Mouse (Mus musculus): Measurements from ENCODE around the gene Irak2. TPM values are rescaled to one million over a fixed set of nuclear protein-coding genes. Genes with fewer than 3 reads are reported as not detected.

Irak2 gene
- total and polyA plus RNA-seq, 2 experiments from 2014 or later = 3.5 to 5.9 TPM

DNA sequence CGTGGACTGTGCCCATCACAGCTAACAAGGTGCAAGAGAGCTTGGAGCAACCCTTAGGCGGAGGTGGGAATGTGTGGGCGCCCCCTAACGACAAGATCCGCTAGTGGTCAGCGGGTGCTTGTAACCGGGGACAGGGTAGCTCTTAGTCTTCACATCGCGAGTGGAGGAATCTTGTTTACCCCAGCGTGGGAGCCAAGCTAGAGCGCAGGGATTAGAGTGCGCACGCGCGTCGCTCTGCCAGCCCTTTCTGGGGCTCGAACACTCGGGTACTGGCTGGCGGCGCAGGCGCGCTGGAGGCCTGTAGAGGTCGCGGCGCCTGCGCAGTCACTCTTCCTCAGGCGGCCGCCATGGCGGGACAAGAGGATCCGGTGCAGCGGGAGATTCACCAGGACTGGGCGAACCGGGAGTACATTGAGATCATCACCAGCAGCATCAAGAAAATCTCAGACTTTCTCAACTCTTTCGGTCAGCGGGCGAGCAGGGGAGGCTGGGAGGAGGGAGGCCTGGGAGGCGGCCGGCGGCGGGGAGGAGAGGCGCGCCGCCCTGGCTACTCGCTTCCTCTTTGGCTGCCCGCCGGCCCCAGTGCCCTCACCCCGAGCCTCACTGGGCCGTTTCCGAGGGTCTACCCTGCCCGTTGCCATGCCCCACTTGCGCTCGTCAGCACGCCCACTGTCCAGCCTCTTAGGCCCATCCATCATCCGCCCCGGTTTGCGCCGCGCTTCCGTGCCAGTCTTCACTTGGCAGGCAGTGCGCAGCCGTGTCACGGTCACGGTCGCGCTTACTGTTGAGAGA, 33.6 kb upstream of the Irak2 start, which contains the start of gene Brk1:
Brk1 (plus strand) TSS at position 341 of the 792 bp plus-strand sequence.
- DNase-seq = peak; percentile 96
- Histone ChIP-seq H3K9ac (peak within 1 kb of the TSS; percentile 82), H3K36me3 (ENCODE audit: insufficient read depth) (no peaks in the 10 kb centered on the region), H3K4me2 (ENCODE audit: low read depth) (peak within 1 kb of the TSS; percentile 67), H3K9me3 (ENCODE audit: low read length) (no peaks in the 10 kb centered on the region), H3K27me3 (ENCODE audit: insufficient read depth, low read length) (no peaks in the 10 kb centered on the region), H3K4me3 (ENCODE audit: low read depth, low read length) (peak within 1 kb of the TSS; percentile 87), H3K4me1 (ENCODE audit: insufficient read depth) (peaks cover 12% of the 10 kb centered on the region), H3K27ac (ENCODE audit: low read depth, low read length) (peak within 1 kb of the TSS; percentile 82)
- 1% methylated on average over 62 of the region's 65 CpGs for WGBS
- peak; percentile 96 for ATAC-seq
- TF ChIP-seq CTCF (IDR thresholded peaks at IDR 0.05; ENCODE audit: low read depth) = peak; percentile 64

DNA sequence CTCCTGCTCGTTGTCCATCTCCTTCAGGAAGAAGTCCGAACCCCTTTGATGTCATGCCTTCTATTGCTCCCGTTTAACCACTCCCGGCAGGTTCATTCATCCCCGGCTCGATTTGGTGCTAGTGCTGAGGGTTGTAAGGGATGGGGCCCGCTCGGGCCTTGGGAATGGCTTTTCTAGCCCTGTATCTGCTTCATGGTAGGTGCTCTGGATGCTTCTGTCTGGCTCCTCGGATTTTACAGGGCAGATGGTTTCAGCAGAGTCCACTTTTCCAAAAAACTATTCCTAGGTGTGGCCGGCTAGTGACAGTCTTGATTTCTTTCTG, 33.1 kb upstream of the Irak2 start:
- ATAC-seq (no peak), DNase-seq (peak; percentile 71)
- H3K9ac ChIP-seq = peak overlapping the region; percentile 82
- peak overlapping the region; percentile 82 for H3K27ac ChIP-seq (ENCODE audit: low read depth, low read length)
- H3K27me3 ChIP-seq (ENCODE audit: insufficient read depth, low read length) = no peaks in the 10 kb centered on the region
- no peak for TF ChIP-seq CTCF (IDR thresholded peaks at IDR 0.05; ENCODE audit: low read depth)
- peak overlapping the region; percentile 67 for H3K4me2 ChIP-seq (ENCODE audit: low read depth)
- 5% methylated on average over 10 of the region's 10 CpGs for WGBS
- H3K36me3 ChIP-seq (ENCODE audit: insufficient read depth) = no peaks in the 10 kb centered on the region
- H3K9me3 ChIP-seq (ENCODE audit: low read length) = no peaks in the 10 kb centered on the region
- peaks cover 12% of the 10 kb centered on the region for H3K4me1 ChIP-seq (ENCODE audit: insufficient read depth)
- H3K4me3 ChIP-seq (ENCODE audit: low read depth, low read length) = peak overlapping the region; percentile 87

DNA sequence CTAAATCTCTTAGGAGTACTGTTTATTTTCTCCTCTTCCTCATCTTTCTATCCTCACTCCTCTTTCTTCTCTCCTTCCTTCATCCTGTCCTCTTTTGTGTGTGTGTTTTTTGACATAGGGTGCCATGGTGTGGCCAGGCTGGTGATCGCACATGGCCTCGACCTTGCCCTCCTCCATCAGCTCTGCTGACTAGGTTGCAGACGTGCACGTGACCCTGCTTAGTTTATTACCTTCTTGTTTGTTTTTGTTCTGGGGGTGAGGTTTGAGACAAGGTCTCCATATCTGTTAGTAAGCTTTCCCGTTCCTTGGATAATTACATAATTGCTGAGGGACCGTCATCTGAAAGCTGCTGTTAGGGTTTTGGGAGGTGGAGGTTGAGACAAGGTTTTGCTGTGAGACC, 29.4 kb upstream of the Irak2 start:
- no peak overlapping the region for H3K4me2 ChIP-seq (ENCODE audit: low read depth)
- 83% methylated on average over 6 of the region's 6 CpGs for WGBS
- peaks cover 6% of the 10 kb centered on the region for H3K36me3 ChIP-seq (ENCODE audit: insufficient read depth)
- H3K4me1 ChIP-seq (ENCODE audit: insufficient read depth) = peaks cover 12% of the 10 kb centered on the region
- H3K9ac ChIP-seq = no peak overlapping the region
- TF ChIP-seq CTCF (IDR thresholded peaks at IDR 0.05; ENCODE audit: low read depth) = no peak
- H3K27ac ChIP-seq (ENCODE audit: low read depth, low read length) = no peak overlapping the region
- ATAC-seq = no peak
- no peaks in the 10 kb centered on the region for H3K9me3 ChIP-seq (ENCODE audit: low read length)
- no peak overlapping the region for H3K4me3 ChIP-seq (ENCODE audit: low read depth, low read length)
- no peaks in the 10 kb centered on the region for H3K27me3 ChIP-seq (ENCODE audit: insufficient read depth, low read length)
- no peak for DNase-seq

DNA sequence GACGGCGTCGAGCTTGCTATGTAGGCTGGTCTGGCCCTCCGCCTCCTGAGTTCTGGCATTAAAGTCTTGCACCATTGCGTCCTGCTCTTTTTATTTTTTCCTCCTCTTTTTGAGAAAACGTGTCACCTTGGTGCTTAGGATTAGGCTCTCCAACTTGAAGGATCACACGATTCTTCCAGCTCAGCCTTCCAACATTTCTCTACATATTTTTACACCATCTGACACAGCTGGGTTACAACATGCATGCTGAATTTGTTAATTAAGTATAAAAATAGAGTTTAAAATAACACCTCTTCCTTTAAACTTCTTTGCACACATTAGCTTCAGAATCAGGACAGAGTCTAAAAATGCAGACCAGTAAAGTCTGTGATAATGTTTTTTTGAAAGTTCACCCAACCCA, 29.0 kb upstream of the Irak2 start:
- no peaks in the 10 kb centered on the region for H3K9me3 ChIP-seq (ENCODE audit: low read length)
- H3K4me3 ChIP-seq (ENCODE audit: low read depth, low read length) = no peak overlapping the region
- 86% methylated on average over 7 of the region's 7 CpGs for WGBS
- H3K27me3 ChIP-seq (ENCODE audit: insufficient read depth, low read length) = no peaks in the 10 kb centered on the region
- no peak overlapping the region for H3K27ac ChIP-seq (ENCODE audit: low read depth, low read length)
- H3K9ac ChIP-seq = no peak overlapping the region
- ATAC-seq (no peak), DNase-seq (no peak)
- H3K4me2 ChIP-seq (ENCODE audit: low read depth) = no peak overlapping the region
- no peak for TF ChIP-seq CTCF (IDR thresholded peaks at IDR 0.05; ENCODE audit: low read depth)
- peaks cover 12% of the 10 kb centered on the region for H3K4me1 ChIP-seq (ENCODE audit: insufficient read depth)
- peaks cover 9% of the 10 kb centered on the region for H3K36me3 ChIP-seq (ENCODE audit: insufficient read depth)

DNA sequence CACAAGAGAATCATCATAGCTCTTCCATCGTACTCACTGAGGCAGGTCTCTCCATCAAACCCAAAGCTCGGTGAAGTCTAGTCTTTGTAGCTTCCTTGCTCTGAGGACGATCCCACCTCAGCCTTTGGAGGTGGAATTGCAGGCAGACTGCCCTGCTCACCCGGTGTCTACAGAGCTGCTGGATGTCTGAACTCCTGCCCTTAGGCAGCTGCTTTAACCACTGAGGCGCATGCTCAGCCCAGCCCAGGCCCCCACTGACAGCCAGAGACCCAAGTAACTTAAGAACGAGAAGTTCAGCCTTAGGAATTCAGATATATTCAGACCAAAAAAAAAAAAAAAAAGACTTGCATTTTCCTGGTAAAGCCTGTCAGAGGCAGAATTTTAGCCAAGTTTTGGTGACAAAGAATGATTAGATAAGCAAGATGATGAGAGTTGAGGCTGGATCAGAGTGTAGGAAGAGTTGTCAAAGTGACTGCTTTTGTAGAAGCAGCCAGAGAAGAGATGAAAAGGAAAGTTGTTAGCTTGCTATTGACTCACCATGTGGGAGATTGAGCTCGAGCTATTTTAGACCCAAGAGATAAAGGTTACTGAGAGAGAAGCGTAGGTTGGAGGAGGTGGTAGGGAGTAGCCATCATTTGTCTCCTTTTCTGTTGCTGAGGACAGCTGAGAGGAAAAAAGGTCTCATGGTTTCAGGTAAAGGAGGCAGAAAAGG, 25.9 kb upstream of the Irak2 start:
- no peaks in the 10 kb centered on the region for H3K4me1 ChIP-seq (ENCODE audit: insufficient read depth)
- H3K9ac ChIP-seq = no peak overlapping the region
- 88% methylated on average over 8 of the region's 8 CpGs for WGBS
- no peak overlapping the region for H3K4me2 ChIP-seq (ENCODE audit: low read depth)
- ATAC-seq (no peak), DNase-seq (no peak)
- H3K27ac ChIP-seq (ENCODE audit: low read depth, low read length) = no peak overlapping the region
- H3K36me3 ChIP-seq (ENCODE audit: insufficient read depth) = peaks cover 36% of the 10 kb centered on the region
- TF ChIP-seq CTCF (IDR thresholded peaks at IDR 0.05; ENCODE audit: low read depth) = no peak
- no peaks in the 10 kb centered on the region for H3K27me3 ChIP-seq (ENCODE audit: insufficient read depth, low read length)
- no peaks in the 10 kb centered on the region for H3K9me3 ChIP-seq (ENCODE audit: low read length)
- no peak overlapping the region for H3K4me3 ChIP-seq (ENCODE audit: low read depth, low read length)

DNA sequence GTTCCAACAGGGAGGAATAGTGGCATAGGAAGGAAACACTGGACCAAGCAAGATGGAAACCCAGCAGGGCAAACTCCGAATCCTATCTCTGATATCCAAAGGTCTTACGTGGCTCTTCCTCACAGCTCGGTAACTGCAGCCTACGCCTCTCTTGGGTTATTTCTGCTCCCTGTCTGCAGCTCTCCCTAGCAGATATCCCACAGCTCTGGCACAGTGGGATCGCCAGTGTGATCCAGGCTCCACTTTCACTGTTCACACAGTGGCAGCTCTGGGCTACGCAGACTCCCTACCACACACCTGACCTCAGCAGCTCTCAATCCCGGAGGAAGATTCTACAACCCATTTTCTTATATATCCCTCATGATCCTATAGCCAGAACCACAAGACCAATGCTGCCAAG, 24.1 kb upstream of the Irak2 start:
- Histone ChIP-seq H3K27ac (ENCODE audit: low read depth, low read length) (no peak overlapping the region), H3K4me3 (ENCODE audit: low read depth, low read length) (no peak overlapping the region), H3K4me2 (ENCODE audit: low read depth) (no peak overlapping the region), H3K9ac (no peak overlapping the region), H3K36me3 (ENCODE audit: insufficient read depth) (peaks cover 49% of the 10 kb centered on the region), H3K9me3 (ENCODE audit: low read length) (no peaks in the 10 kb centered on the region), H3K27me3 (ENCODE audit: insufficient read depth, low read length) (no peaks in the 10 kb centered on the region), H3K4me1 (ENCODE audit: insufficient read depth) (no peaks in the 10 kb centered on the region)
- TF ChIP-seq CTCF (IDR thresholded peaks at IDR 0.05; ENCODE audit: low read depth) = no peak
- ATAC-seq (no peak), DNase-seq (no peak)
- 99% methylated on average over 7 of the region's 7 CpGs for WGBS

DNA sequence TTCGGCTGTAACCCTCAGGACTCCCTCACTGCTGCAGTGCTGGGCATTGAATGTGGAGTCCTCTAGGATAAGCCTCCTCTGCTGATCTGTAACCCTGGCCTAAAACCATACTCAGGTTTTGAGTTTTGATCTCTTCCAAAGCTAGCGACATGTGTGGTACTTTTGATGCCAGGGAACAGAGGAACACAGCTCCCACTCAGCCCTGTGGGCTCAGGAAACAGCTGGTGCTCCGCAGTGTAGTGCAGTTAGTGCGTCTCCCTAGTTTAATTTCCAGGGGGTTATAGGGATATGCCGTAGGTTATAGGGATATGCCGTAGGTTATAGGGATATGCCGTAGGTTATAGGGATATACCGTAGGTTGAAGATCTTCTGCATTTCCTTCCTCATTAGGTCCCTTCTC, 23.3 kb upstream of the Irak2 start:
- Histone ChIP-seq H3K4me3 (ENCODE audit: low read depth, low read length) (no peak overlapping the region), H3K4me2 (ENCODE audit: low read depth) (no peak overlapping the region), H3K9me3 (ENCODE audit: low read length) (no peaks in the 10 kb centered on the region), H3K4me1 (ENCODE audit: insufficient read depth) (no peaks in the 10 kb centered on the region), H3K27me3 (ENCODE audit: insufficient read depth, low read length) (no peaks in the 10 kb centered on the region), H3K36me3 (ENCODE audit: insufficient read depth) (peaks cover 49% of the 10 kb centered on the region), H3K27ac (ENCODE audit: low read depth, low read length) (no peak overlapping the region), H3K9ac (no peak overlapping the region)
- 96% methylated on average over 8 of the region's 8 CpGs for WGBS
- TF ChIP-seq CTCF (IDR thresholded peaks at IDR 0.05; ENCODE audit: low read depth) = no peak
- DNase-seq (no peak), ATAC-seq (no peak)

Measured in forebrain, postnatal 0 days (tissue).